Mouse (Mus musculus) CH12F3 (cell line): ENCODE data around the gene Map2k6.

Source experiments
- in situ Hi-C: fragments of 300-500 bp; cut with MboI; formaldehyde crosslinking; loops from 2 replicates; pipeline ENCODE4 v1.14.3; 2020; ENCODE audit warnings: low sequenced_read_pairs

The Map2k6 gene

GRCm38 (mm10) chr11:110398553-110399239, at the start of gene Map2k6:
Gene Map2k6 (plus strand): TSS chr11:110399122.
- in situ Hi-C loops, result no loop called here

- in situ Hi-C loops, result loop anchor here (25.0 kb wide), 2 partner anchors 683 to 1083 kb away; no protein-coding TSS in a partner anchor
Observed at GRCm38 (mm10) chr11:110354261-110354660, 44.7 kb upstream of the Map2k6 start.

- in situ Hi-C loops, result loop anchor here (25.0 kb wide), 2 partner anchors 682 to 1082 kb away; no protein-coding TSS in a partner anchor
Observed at GRCm38 (mm10) chr11:110355131-110355530, 43.8 kb upstream of the Map2k6 start.

- in situ Hi-C loops, result loop anchor here (25.0 kb wide), 2 partner anchors 679 to 1079 kb away; no protein-coding TSS in a partner anchor
Observed at GRCm38 (mm10) chr11:110357756-110358551, 41.0 kb upstream of the Map2k6 start.

GRCm38 (mm10) chr11:110365016-110365415, 33.9 kb upstream of the Map2k6 start:
- in situ Hi-C loops, result loop anchor here (10.0 to 25.0 kb wide), 3 partner anchors 120 to 1072 kb away; no protein-coding TSS in a partner anchor

- in situ Hi-C loops, result loop anchor here (10.0 to 25.0 kb wide), 3 partner anchors 118 to 1070 kb away; no protein-coding TSS in a partner anchor
Observed at GRCm38 (mm10) chr11:110366902-110367301, 32.0 kb upstream of the Map2k6 start.

GRCm38 (mm10) chr11:110367638-110368037, 31.3 kb upstream of the Map2k6 start:
- in situ Hi-C loops, result loop anchor here (10.0 to 25.0 kb wide), 3 partner anchors 117 to 1070 kb away; no protein-coding TSS in a partner anchor

GRCm38 (mm10) chr11:110369312-110370019, 29.5 kb upstream of the Map2k6 start:
- in situ Hi-C loops, result loop anchor here (10.0 to 25.0 kb wide), 3 partner anchors 115 to 1068 kb away; no protein-coding TSS in a partner anchor

- in situ Hi-C loops, result loop anchor here (25.0 kb wide), 2 partner anchors 665 to 1065 kb away; no protein-coding TSS in a partner anchor
Observed at GRCm38 (mm10) chr11:110371827-110372226, 27.1 kb upstream of the Map2k6 start.

GRCm38 (mm10) chr11:110372266-110372954, 26.5 kb upstream of the Map2k6 start:
- in situ Hi-C loops, result loop anchor here (25.0 kb wide), 2 partner anchors 665 to 1065 kb away; no protein-coding TSS in a partner anchor

- in situ Hi-C loops, result loop anchor here (25.0 kb wide), 2 partner anchors 663 to 1063 kb away; no protein-coding TSS in a partner anchor
Observed at GRCm38 (mm10) chr11:110374036-110374435, 24.9 kb upstream of the Map2k6 start.

- in situ Hi-C loops, result no loop called here
Observed at GRCm38 (mm10) chr11:110379661-110380309, 19.1 kb upstream of the Map2k6 start.

- in situ Hi-C loops, result no loop called here
Observed at GRCm38 (mm10) chr11:110380310-110380668, 18.6 kb upstream of the Map2k6 start.

GRCm38 (mm10) chr11:110385487-110385886, 13.4 kb upstream of the Map2k6 start:
- in situ Hi-C loops, result no loop called here

- in situ Hi-C loops, result no loop called here
Observed at GRCm38 (mm10) chr11:110392763-110393162, 6.2 kb upstream of the Map2k6 start.

- in situ Hi-C loops, result no loop called here
Observed at GRCm38 (mm10) chr11:110394788-110395452, 4.0 kb upstream of the Map2k6 start.

- in situ Hi-C loops, result no loop called here
Observed at GRCm38 (mm10) chr11:110396085-110396484, 2.8 kb upstream of the Map2k6 start.

- in situ Hi-C loops, result no loop called here
Observed at GRCm38 (mm10) chr11:110399240-110400150, 573 bp downstream of the Map2k6 start.
